Mouse (Mus musculus) G1E (cell line): ENCODE measurements at regions not wholly inside any gene's neighbourhood (a gene's known extent, or its start where the extent isn't known, plus 50 kb on each side); places are given as distances from the start of the nearest gene placed in this dataset.

Experiments
- CTCF ChIP-seq: IDR thresholded peaks from 2 replicates; pipeline ENCODE4 v1.5.1; 2012; ENCODE audit warnings: low read depth, low read length, inconsistent platforms, mixed read lengths
- POLR2AphosphoS5 ChIP-seq: IDR thresholded peaks from 2 replicates; pipeline ENCODE4 v1.6.1; 2012; ENCODE audit warnings: low read depth, low read length, inconsistent platforms; ENCODE audit not compliant: insufficient replicate concordance
- TAL1 ChIP-seq: conservative IDR thresholded peaks from 2 replicates; pipeline ENCODE4 v1.6.1; 2012; ENCODE audit warnings: low read depth, low read length, inconsistent platforms, mixed read lengths

DNA sequence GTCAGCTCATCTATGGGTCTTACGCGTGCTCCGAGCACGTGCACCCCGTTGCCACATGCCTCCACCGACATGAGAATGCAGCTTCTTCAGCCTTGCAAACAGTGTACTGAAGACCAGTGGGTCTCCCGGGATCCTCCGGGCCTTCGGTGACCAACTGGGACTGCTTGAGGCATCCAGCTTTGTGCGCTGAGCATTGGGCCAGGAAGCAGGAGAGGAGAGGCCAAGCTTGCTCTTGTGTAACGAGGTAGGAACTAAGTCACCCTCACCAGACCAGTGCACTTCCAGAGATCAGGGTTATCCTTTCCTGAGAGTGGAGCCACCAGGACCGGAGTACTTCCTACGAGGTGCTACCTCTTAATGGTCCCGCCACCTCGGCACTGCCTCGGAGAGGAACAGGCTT, 154.6 kb upstream of the Haao start:
- TF ChIP-seq CTCF (no peak), TAL1 (no peak), POLR2AphosphoS5 (no peak)
